Mouse (Mus musculus) CH12F3 (cell line): Measurements from ENCODE around the gene Jam2.

Source experiments
- in situ Hi-C: fragments of 300-500 bp; cut with MboI; formaldehyde crosslinking; loops from 2 replicates; pipeline ENCODE4 v1.14.3; 2020; ENCODE audit warnings: low sequenced_read_pairs

Jam2 gene

GRCm38 (mm10) chr16:84778861-84779630 is 5.1 kb downstream of the Jam2 start:
- in situ Hi-C loops: no loop called here

GRCm38 (mm10) chr16:84779718-84780117 is 5.8 kb downstream of the Jam2 start:
- in situ Hi-C loops: no loop called here

GRCm38 (mm10) chr16:84783279-84783678 is 9.4 kb downstream of the Jam2 start:
- in situ Hi-C loops: no loop called here

GRCm38 (mm10) chr16:84784966-84785365 is 11.0 kb downstream of the Jam2 start:
- in situ Hi-C loops: no loop called here

- in situ Hi-C loops: no loop called here
These were observed 16.8 kb downstream of the Jam2 start for GRCm38 (mm10) chr16:84790595-84791165.

GRCm38 (mm10) chr16:84793401-84793800 is 19.5 kb downstream of the Jam2 start:
- in situ Hi-C loops: no loop called here

- in situ Hi-C loops: no loop called here
These were observed 21.4 kb downstream of the Jam2 start for GRCm38 (mm10) chr16:84795337-84795736.

- in situ Hi-C loops: no loop called here
These were observed 22.8 kb downstream of the Jam2 start for GRCm38 (mm10) chr16:84796678-84797077.

GRCm38 (mm10) chr16:84800038-84800437 is 26.1 kb downstream of the Jam2 start:
- in situ Hi-C loops: no loop called here

- in situ Hi-C loops: no loop called here
These were observed 28.3 kb downstream of the Jam2 start for GRCm38 (mm10) chr16:84802217-84802616.

GRCm38 (mm10) chr16:84804866-84805265 is 30.9 kb downstream of the Jam2 start:
- in situ Hi-C loops: no loop called here

- in situ Hi-C loops: no loop called here
These were observed 32.3 kb downstream of the Jam2 start for GRCm38 (mm10) chr16:84806175-84806574.

- in situ Hi-C loops: no loop called here
These were observed 34.0 kb downstream of the Jam2 start for GRCm38 (mm10) chr16:84807874-84808273.

- in situ Hi-C loops: no loop called here
These were observed 36.3 kb downstream of the Jam2 start for GRCm38 (mm10) chr16:84810254-84810653.

- in situ Hi-C loops: no loop called here
These were observed 39.9 kb downstream of the Jam2 start for GRCm38 (mm10) chr16:84813852-84814251.

- in situ Hi-C loops: no loop called here
These were observed 40.6 kb downstream of the Jam2 start for GRCm38 (mm10) chr16:84814511-84814910.

- in situ Hi-C loops: no loop called here
These were observed 43.5 kb downstream of the Jam2 start for GRCm38 (mm10) chr16:84817423-84817822.

- in situ Hi-C loops: loop anchor here (10.0 to 25.0 kb wide), 2 partner anchors 90 to 238 kb away; partner anchors contain the start of gene Mrpl39
These were observed 51.1 kb downstream of the Jam2 start for GRCm38 (mm10) chr16:84825009-84825408.

GRCm38 (mm10) chr16:84831696-84832095 is 57.8 kb downstream of the Jam2 start:
- in situ Hi-C loops: loop anchor here (25.0 kb wide), 1 partner anchor 244 kb away; no protein-coding TSS in a partner anchor

- in situ Hi-C loops: loop anchor here (25.0 kb wide), 1 partner anchor 245 kb away; no protein-coding TSS in a partner anchor
These were observed 58.8 kb downstream of the Jam2 start for GRCm38 (mm10) chr16:84832736-84833135.

- in situ Hi-C loops: loop anchor here (25.0 kb wide), 1 partner anchor 247 kb away; no protein-coding TSS in a partner anchor
These were observed 60.4 kb downstream of the Jam2 start for GRCm38 (mm10) chr16:84834344-84834743.
